Mouse (Mus musculus) hindbrain, embryonic 15.5 days (tissue): ENCODE results near the gene Prkce. TPM values are rescaled to one million over a fixed set of nuclear protein-coding genes. Genes with fewer than 3 reads are reported as not detected.

Experiments
- ATAC-seq: fragments of 200-750 bp; cut with Nextera tagmentation; 2 replicates; pipeline ENCODE4 v1.8.0; 2017; ENCODE audit warnings: low read depth, moderate number of reproducible peaks, moderate TSS enrichment; ENCODE audit not compliant: low FRiP score
- H3K27ac ChIP-seq: fragments of 300-500 bp; sonication (generic); replicated peaks from 2 replicates; pipeline ENCODE4 v1.5.1; 2015; ENCODE audit warnings: mild to moderate bottlenecking, inconsistent platforms
- H3K27me3 ChIP-seq: fragments of 300-500 bp; sonication (generic); 2 replicates; pipeline ENCODE4 v1.6.1; 2015; ENCODE audit warnings: control low read depth, inconsistent platforms
- H3K36me3 ChIP-seq: fragments of 300-500 bp; sonication (generic); 2 replicates; pipeline ENCODE4 v1.6.1; 2015; ENCODE audit warnings: control low read depth, inconsistent platforms
- H3K4me1 ChIP-seq: fragments of 300-500 bp; sonication (generic); replicated peaks from 2 replicates; pipeline ENCODE4 v1.6.1; 2015; ENCODE audit warnings: control low read depth, inconsistent platforms
- H3K4me2 ChIP-seq: fragments of 300-500 bp; sonication (generic); 2 replicates; pipeline ENCODE4 v1.6.1; 2015; ENCODE audit warnings: moderate library complexity, mild to moderate bottlenecking, inconsistent platforms
- H3K4me3 ChIP-seq: fragments of 300-500 bp; sonication (generic); 2 replicates; pipeline ENCODE4 v1.5.1; 2015; ENCODE audit warnings: mild to moderate bottlenecking, inconsistent platforms
- H3K9ac ChIP-seq: fragments of 300-500 bp; sonication (generic); 2 replicates; pipeline ENCODE4 v1.6.1; 2015; ENCODE audit warnings: inconsistent platforms
- H3K9me3 ChIP-seq: fragments of 300-500 bp; sonication (generic); 2 replicates; pipeline ENCODE4 v1.6.1; 2016; ENCODE audit warnings: control low read depth, inconsistent platforms
- WGBS: fragments of 180-500 bp; shearing (Covaris S2); methylation state at CpG from one replicate; pipeline ENCODE4 v1.1.7; 2015; 5-methylcytosine and 5-hydroxymethylcytosine counted together
- polyA plus RNA-seq: library from polyadenylated mRNA; unstranded; fragments of >200 nt; fragmentation: Nextera tagmentation; extraction: Ambion mirVana; gene quantifications from 2 replicates; pipeline ENCODE4 v1.2.1, GENCODE M21; 2015

Prkce gene
- polyA plus RNA-seq, 1 experiment from 2014 or later, result 45.7 TPM

DNA sequence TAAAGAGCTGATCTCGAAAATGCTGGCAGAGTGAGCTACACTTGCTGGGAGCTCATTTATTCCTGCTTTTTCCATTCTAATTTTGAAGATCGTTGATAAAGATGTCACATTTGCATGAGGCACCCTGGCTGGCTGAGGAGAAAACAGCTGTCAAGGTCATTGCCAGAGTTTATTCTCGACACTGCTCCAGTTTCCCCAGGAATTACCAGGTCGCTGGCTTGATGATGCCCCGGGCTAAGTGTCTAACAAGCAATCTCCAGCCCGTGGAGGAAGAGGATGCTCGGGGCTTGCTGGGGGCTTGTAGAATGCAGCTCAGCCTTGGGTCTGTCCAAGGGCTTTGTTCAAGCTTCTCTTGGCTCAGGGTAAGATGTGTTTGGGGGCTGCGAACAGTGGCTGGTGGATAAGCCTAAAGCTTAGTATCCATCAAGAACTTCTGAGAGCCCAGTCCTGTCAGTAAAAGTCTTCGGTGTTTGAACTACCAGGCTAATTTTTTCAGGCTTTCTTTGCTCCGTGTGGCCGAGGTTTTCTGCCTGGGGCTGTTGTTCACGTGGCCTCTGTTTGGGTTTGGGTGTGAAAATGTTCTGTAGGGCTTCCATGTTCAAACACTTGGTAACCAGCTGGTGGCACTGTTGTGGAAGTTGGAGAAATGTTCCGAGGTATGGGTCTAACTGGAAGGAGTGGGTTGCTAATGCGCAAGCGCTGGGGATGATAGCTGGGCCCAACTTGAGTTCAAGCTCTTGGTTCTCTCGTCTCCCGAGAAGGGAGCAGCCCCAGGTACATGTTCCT is 293.3 kb downstream of the Prkce start:
- peak overlapping the region; percentile 58 for H3K27ac ChIP-seq
- ATAC-seq, result no peak; the same call in 1 of the 2 replicates
- H3K9ac ChIP-seq, result no peak overlapping the region
- no peak overlapping the region for H3K4me2 ChIP-seq
- H3K9me3 ChIP-seq, result no peaks in the 10 kb centered on the region
- 58% methylated on average over 17 of the region's 17 CpGs for WGBS
- peaks cover 26% of the 10 kb centered on the region for H3K4me1 ChIP-seq
- H3K4me3 ChIP-seq, result no peak overlapping the region
- H3K27me3 ChIP-seq, result no peaks in the 10 kb centered on the region
- no peaks in the 10 kb centered on the region for H3K36me3 ChIP-seq

DNA sequence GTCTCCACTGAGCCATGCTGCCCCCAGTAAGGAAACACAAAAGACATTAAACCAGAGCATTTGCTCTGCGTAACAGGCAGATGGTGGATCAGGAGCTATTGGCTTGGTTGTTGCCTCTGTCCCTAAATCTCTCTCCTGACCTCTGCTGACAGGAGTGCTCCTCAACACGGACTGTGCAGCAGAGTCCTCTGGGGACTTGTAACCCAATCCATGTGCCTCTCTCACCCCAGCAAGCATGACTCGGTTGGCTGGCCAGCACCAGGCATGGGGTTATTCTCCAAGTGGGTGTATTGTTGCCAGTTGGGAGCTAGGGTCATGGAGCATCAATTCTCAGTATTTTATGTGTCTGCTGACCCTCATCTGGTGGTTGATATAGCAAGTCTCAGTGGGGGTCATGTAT is 295.8 kb downstream of the Prkce start:
- H3K9ac ChIP-seq, result no peak overlapping the region
- H3K27ac ChIP-seq, result no peak overlapping the region
- no peaks in the 10 kb centered on the region for H3K9me3 ChIP-seq
- H3K4me2 ChIP-seq, result no peak overlapping the region
- H3K4me1 ChIP-seq, result peaks cover 38% of the 10 kb centered on the region
- no peak overlapping the region for H3K4me3 ChIP-seq
- no peaks in the 10 kb centered on the region for H3K36me3 ChIP-seq
- ATAC-seq, result no peak
- no peaks in the 10 kb centered on the region for H3K27me3 ChIP-seq
- WGBS, result 66% methylated on average over 3 of the region's 3 CpGs

DNA sequence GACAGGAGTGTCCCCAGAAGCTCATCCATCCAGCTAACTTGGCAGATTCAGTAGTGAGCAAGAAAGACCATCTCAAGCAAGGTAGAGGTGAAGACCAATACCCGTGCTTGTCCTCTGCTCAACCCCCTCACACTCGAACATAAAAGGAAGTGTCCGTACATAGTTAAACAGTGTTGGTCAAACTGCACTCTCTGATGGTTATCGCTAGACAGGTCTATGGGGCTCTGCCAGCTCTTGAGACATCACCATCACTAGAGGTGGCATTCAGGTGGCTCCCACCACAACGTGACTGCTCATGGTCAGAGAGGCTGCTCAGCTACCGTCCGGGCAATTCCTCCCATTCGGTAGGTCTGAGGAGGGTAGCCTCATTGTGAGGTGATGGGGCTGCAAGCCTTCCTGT is 296.6 kb downstream of the Prkce start:
- ATAC-seq, result no peak
- no peaks in the 10 kb centered on the region for H3K27me3 ChIP-seq
- H3K36me3 ChIP-seq, result no peaks in the 10 kb centered on the region
- H3K9me3 ChIP-seq, result no peaks in the 10 kb centered on the region
- 83% methylated on average over 8 of the region's 8 CpGs for WGBS
- no peak overlapping the region for H3K4me3 ChIP-seq
- H3K4me2 ChIP-seq, result no peak overlapping the region
- peaks cover 45% of the 10 kb centered on the region for H3K4me1 ChIP-seq
- H3K9ac ChIP-seq, result no peak overlapping the region
- peak overlapping the region; percentile 37; the same call in 1 of the 2 replicates for H3K27ac ChIP-seq

DNA sequence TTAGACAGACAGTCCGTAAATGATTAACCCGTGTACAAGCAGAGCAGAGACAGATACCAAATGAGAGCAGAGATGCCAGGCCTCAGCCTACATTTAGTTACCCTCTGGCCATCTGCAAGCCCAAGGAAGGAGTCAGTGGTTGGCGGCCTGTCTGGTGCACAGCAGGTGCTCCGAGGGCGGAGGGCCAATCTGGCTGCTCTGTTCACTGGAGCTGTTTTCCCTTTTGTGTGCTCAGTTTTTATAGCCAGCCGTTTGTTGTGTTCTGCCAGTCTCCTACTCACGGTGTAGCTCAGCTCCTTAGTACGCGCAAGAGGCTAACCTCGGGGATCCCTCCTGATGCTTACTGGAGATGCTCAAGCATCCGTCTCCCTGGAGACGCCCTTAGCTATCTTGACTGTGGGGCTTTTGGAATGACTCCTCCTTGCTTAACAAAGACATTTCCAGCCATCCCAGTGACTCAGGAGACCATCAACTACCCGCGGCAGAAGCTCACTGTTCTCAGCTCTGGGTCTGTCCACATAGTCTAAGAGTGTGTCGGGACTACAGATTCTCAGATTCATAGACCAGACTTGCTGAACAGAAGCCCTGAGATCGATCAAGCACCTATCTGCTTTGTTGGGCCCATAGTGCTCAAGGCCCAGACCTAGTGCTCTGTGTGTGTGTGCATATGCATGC is 297.2 kb downstream of the Prkce start:
- peak overlapping the region; percentile 37 for H3K27ac ChIP-seq
- no peaks in the 10 kb centered on the region for H3K27me3 ChIP-seq
- peak; percentile 53; the same call in 1 of the 2 replicates for ATAC-seq
- peaks cover 47% of the 10 kb centered on the region for H3K4me1 ChIP-seq
- no peaks in the 10 kb centered on the region for H3K36me3 ChIP-seq
- no peak overlapping the region for H3K4me3 ChIP-seq
- H3K4me2 ChIP-seq, result no peak overlapping the region
- H3K9ac ChIP-seq, result no peak overlapping the region
- H3K9me3 ChIP-seq, result no peaks in the 10 kb centered on the region
- 29% methylated on average over 16 of the region's 16 CpGs for WGBS

DNA sequence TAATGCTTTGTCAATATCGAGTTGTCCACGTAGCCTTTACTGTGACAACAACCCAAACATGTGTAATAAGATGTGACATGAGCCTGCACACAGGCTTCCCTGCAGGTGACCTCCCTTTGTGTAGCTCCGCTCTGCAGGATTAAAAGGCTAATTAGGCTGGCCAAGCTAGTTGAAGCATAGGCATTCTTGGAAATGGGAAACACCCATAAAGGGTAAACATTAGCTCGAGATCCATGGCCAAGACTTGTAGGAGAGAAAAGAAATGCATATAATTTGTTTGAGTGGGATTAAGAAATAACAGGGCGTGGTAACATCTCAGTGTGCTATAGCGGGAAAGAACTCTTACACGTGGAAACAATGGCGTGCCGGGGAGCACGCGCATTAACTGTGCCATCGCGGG is 298.3 kb downstream of the Prkce start:
- no peaks in the 10 kb centered on the region for H3K9me3 ChIP-seq
- no peak overlapping the region for H3K4me2 ChIP-seq
- H3K36me3 ChIP-seq, result no peaks in the 10 kb centered on the region
- no peak for ATAC-seq
- no peak overlapping the region for H3K4me3 ChIP-seq
- 45% methylated on average over 13 of the region's 13 CpGs for WGBS
- H3K27me3 ChIP-seq, result no peaks in the 10 kb centered on the region
- no peak overlapping the region for H3K27ac ChIP-seq
- H3K4me1 ChIP-seq, result peaks cover 47% of the 10 kb centered on the region
- no peak overlapping the region for H3K9ac ChIP-seq

DNA sequence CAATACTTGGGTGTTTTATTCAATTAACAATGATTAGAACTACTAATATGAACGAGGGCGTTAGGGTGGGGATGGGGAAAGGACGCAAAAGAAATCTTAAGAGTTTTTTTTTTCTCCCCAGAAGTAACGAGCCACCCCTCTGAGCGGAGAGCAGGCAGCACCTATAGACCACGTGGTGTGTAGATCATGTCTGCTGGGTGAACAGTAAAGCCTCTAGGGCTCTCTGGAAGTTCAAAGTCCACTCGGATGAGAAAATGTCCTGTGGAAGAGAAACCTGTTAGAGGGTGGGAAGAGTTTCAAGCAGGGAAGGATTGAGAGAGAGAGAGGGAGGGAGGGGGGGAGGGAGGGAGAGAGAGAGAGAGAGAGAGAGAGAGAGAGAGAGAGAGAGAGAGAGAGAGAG is 298.8 kb downstream of the Prkce start:
- H3K4me1 ChIP-seq, result peaks cover 43% of the 10 kb centered on the region
- ATAC-seq, result no peak
- H3K36me3 ChIP-seq, result no peaks in the 10 kb centered on the region
- no peak overlapping the region for H3K27ac ChIP-seq
- no peak overlapping the region for H3K4me3 ChIP-seq
- H3K9ac ChIP-seq, result no peak overlapping the region
- H3K27me3 ChIP-seq, result no peaks in the 10 kb centered on the region
- no peak overlapping the region for H3K4me2 ChIP-seq
- WGBS, result 69% methylated on average over 7 of the region's 7 CpGs
- no peaks in the 10 kb centered on the region for H3K9me3 ChIP-seq

DNA sequence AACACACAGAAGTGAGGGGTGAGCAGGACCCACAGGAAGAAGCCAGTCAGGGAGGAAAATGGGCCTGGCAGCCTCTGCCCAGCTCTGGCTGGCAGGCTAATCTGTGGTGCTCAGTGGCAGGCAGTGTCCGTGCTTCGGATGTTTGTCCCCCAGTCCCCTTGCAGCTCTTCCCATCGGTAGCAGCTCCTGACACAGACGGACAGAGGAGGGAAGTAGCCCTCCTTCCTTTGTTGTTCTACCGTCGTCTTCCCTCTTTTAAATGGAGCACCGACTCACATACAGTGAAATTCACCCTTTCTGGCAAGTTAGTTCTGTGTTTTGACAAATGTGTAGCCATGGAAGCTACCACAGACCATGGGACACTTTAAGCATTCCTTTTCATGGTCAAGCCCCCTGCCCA is 299.3 kb downstream of the Prkce start:
- no peak for ATAC-seq
- H3K9ac ChIP-seq, result no peak overlapping the region
- WGBS, result 49% methylated on average over 7 of the region's 7 CpGs
- H3K27ac ChIP-seq, result no peak overlapping the region
- H3K4me3 ChIP-seq, result no peak overlapping the region
- H3K36me3 ChIP-seq, result no peaks in the 10 kb centered on the region
- H3K27me3 ChIP-seq, result no peaks in the 10 kb centered on the region
- H3K9me3 ChIP-seq, result no peaks in the 10 kb centered on the region
- H3K4me1 ChIP-seq, result peaks cover 43% of the 10 kb centered on the region
- no peak overlapping the region for H3K4me2 ChIP-seq

DNA sequence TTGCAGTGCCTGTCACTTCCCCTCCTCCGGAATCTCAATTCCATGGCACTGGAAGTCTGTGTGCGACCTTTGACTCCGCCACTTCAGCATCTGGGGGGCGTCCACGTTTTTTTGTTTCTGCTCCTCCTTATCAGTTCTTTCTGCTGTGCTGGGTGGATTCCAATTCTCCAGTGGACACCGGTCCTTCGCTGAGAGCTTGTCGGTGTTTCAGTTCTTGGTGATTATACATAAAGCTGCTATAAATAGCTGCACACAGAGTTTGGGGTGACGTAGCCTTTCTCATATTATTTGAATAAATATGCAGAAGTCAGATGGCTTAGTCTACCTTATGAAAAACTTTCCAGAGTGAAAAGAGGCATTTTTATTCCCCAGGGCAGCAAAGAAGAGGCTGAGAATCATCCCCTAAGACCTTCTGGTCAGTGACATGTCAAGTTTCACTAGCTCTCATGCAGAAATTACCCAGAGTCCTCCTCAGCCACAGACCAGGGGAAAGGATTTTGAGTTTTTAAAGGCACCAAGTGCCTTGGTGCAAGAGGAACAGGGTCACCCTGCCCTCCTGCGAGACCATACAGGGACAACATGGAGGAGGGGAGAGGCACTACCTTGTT is 299.8 kb downstream of the Prkce start:
- H3K4me2 ChIP-seq, result no peak overlapping the region
- no peaks in the 10 kb centered on the region for H3K27me3 ChIP-seq
- ATAC-seq, result no peak
- no peak overlapping the region for H3K4me3 ChIP-seq
- H3K27ac ChIP-seq, result no peak overlapping the region
- 55% methylated on average over 10 of the region's 10 CpGs for WGBS
- no peak overlapping the region for H3K9ac ChIP-seq
- no peaks in the 10 kb centered on the region for H3K36me3 ChIP-seq
- no peaks in the 10 kb centered on the region for H3K9me3 ChIP-seq
- H3K4me1 ChIP-seq, result peaks cover 43% of the 10 kb centered on the region

DNA sequence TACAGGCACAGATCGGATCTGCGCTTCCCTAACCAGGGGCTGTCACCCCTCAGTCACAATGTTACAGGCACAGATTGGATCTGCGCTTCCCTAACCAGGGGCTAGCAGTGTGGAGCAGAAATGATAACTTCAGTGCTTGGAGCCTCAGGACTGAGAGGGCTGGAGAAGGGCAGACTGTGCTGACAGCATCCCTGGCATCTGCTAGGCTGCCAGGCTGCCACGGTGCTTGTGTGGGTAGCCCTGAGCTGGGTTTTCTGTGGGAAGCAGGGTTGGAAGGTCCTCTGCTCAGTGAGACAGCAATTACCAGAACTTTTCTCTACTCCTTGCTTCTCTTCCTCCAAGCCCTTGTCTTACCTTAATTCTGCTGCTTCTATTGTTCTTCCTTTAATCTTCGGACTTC is 300.4 kb downstream of the Prkce start:
- H3K27me3 ChIP-seq, result no peaks in the 10 kb centered on the region
- WGBS, result 71% methylated on average over 5 of the region's 5 CpGs

DNA sequence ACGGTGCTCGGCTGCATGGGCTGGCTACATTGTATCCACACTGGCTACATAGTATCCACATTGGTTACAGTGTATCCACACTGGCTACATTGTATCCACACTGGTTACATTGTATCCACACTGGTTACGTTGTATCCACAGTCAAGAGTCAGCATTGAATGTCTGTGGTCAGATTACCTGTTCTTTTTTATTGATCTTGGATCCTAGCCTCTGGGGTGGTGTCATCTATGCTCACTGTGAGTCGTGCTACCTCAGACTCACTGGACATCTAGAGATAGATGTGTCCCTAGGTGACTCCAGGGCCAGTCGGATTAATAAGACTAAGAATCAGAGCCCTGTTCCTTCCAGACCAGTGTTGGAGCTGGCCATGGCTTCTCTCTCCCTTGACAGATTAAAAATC is 302.6 kb downstream of the Prkce start:
- no peaks in the 10 kb centered on the region for H3K9me3 ChIP-seq
- H3K9ac ChIP-seq, result no peak overlapping the region
- no peak overlapping the region for H3K4me2 ChIP-seq
- WGBS, result 87% methylated on average over 5 of the region's 5 CpGs
- H3K4me3 ChIP-seq, result no peak overlapping the region
- no peak overlapping the region for H3K27ac ChIP-seq
- ATAC-seq, result no peak
- H3K4me1 ChIP-seq, result peaks cover 33% of the 10 kb centered on the region
- H3K36me3 ChIP-seq, result no peaks in the 10 kb centered on the region
- H3K27me3 ChIP-seq, result no peaks in the 10 kb centered on the region

More for the DNA sequence above, 300.4 kb downstream of the Prkce start:
- H3K9me3 ChIP-seq, result no peaks in the 10 kb centered on the region
- H3K27ac ChIP-seq, result no peak overlapping the region
- H3K9ac ChIP-seq, result no peak overlapping the region
- H3K36me3 ChIP-seq, result no peaks in the 10 kb centered on the region
- peaks cover 43% of the 10 kb centered on the region for H3K4me1 ChIP-seq
- ATAC-seq, result no peak
- H3K4me3 ChIP-seq, result no peak overlapping the region
- no peak overlapping the region for H3K4me2 ChIP-seq

DNA sequence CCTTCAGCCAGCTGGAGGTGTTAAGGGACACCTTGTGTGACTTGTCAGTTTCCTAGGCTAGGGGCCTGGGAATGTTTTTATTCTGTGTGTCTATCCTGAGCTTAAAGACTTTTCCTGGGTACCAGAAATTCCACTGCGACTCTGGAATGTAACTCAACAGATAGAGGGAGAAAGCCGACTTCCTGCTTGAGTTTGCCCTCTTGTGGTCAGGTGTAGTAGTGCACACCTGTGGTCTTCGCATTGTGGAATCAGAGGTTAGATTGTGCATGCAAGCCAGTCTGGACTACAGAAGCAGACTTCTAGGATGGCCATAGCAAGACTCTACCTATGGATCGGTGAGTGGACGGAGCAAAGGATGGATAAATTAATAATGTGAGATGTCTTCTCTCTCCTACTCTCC is 304.1 kb downstream of the Prkce start:
- no peaks in the 10 kb centered on the region for H3K9me3 ChIP-seq
- peaks cover 23% of the 10 kb centered on the region for H3K4me1 ChIP-seq
- WGBS, result 54% methylated on average over 5 of the region's 5 CpGs
- H3K27me3 ChIP-seq, result no peaks in the 10 kb centered on the region
- H3K9ac ChIP-seq, result no peak overlapping the region
- H3K4me3 ChIP-seq, result no peak overlapping the region
- H3K4me2 ChIP-seq, result no peak overlapping the region
- no peak for ATAC-seq
- no peak overlapping the region for H3K27ac ChIP-seq
- no peaks in the 10 kb centered on the region for H3K36me3 ChIP-seq

DNA sequence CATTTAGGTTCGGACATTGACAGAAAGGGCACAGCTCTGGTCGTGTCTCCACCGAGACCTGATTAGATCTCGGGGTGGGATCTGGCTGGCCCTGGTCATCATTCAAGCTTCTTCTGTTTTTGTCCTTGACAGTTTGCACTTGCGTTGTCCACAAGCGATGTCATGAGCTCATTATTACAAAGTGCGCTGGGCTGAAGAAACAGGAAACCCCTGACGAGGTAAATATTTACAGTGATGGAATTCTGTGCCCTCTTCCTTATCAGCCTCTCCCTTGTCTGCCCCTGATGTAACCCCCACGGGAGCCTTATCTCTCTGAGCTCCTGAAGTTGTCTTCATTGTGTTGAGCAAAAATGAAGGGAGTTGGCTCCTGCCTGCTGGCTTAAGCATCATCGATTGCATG is 309.1 kb downstream of the Prkce start:
- Histone ChIP-seq H3K27me3 (no peaks in the 10 kb centered on the region), H3K9ac (no peak overlapping the region), H3K4me2 (no peak overlapping the region), H3K4me3 (no peak overlapping the region), H3K27ac (no peak overlapping the region), H3K9me3 (no peaks in the 10 kb centered on the region), H3K36me3 (0 out of 2 replicates have a peak, but pooled peaks cover 3% of the 10 kb centered on the region), H3K4me1 (no peaks in the 10 kb centered on the region)
- no peak for ATAC-seq
- 89% methylated on average over 10 of the region's 10 CpGs for WGBS
